Mouse (Mus musculus) intestine, embryonic 14.5 days (tissue): ENCODE results near the gene Cyp2c37. TPM values are rescaled to one million over a fixed set of nuclear protein-coding genes. Genes with fewer than 3 reads are reported as not detected.
"Not testable (repeated sequence)": the region's sequence is repeated elsewhere in the genome, so short reads cannot be mapped to it uniquely, and the experiment has no call there.

ENCODE experiments used
- ATAC-seq: fragments of 200-750 bp; cut with Nextera tagmentation; replicated peaks from 2 replicates; pipeline ENCODE4 v1.8.0; 2017; ENCODE audit warnings: low read depth, moderate number of reproducible peaks, moderate TSS enrichment, moderate library complexity; ENCODE audit not compliant: low FRiP score, low TSS enrichment
- DNase-seq: peaks from one replicate; pipeline ENCODE4 v3.0.0-alpha.2; 2018; ENCODE audit warnings: low spot score
- H3K27ac ChIP-seq: fragments of 300-500 bp; sonication (generic); 2 replicates; pipeline ENCODE4 v1.5.1; 2014; ENCODE audit warnings: low read depth, mild to moderate bottlenecking, control low read depth
- H3K27me3 ChIP-seq: fragments of 300-500 bp; sonication (generic); replicated peaks from 2 replicates; pipeline ENCODE4 v1.6.1; 2014; ENCODE audit warnings: low read length, control low read depth; ENCODE audit not compliant: control insufficient read depth, insufficient read depth
- H3K36me3 ChIP-seq: fragments of 300-500 bp; sonication (generic); 2 replicates; pipeline ENCODE4 v1.6.1; 2014; ENCODE audit warnings: low read length, control low read depth; ENCODE audit not compliant: control insufficient read depth, insufficient read depth
- H3K4me1 ChIP-seq: fragments of 300-500 bp; sonication (generic); replicated peaks from 2 replicates; pipeline ENCODE4 v1.6.1; 2014; ENCODE audit warnings: low read length, control low read depth, mixed read lengths; ENCODE audit not compliant: control insufficient read depth, insufficient read depth
- H3K4me2 ChIP-seq: fragments of 300-500 bp; sonication (generic); 2 replicates; pipeline ENCODE4 v1.6.1; 2014; ENCODE audit warnings: low read length
- H3K4me3 ChIP-seq: fragments of 300-500 bp; sonication (generic); 2 replicates; pipeline ENCODE4 v1.5.1; 2014; ENCODE audit warnings: low read depth, low read length, control low read depth, mixed read lengths
- H3K9ac ChIP-seq: fragments of 300-500 bp; sonication (generic); 2 replicates; pipeline ENCODE4 v1.6.1; 2014; ENCODE audit warnings: mild to moderate bottlenecking, low read length
- H3K9me3 ChIP-seq: fragments of 300-500 bp; sonication (generic); 2 replicates; pipeline ENCODE4 v1.6.1; 2016; ENCODE audit warnings: low read length, control low read depth; ENCODE audit not compliant: control insufficient read depth
- WGBS: fragments of 180-500 bp; shearing (Covaris S2); extraction: QIAGEN DNeasy Blood & Tissue Kit; methylation state at CpG from one replicate; pipeline ENCODE4 v1.1.7; 2014; 5-methylcytosine and 5-hydroxymethylcytosine counted together
- polyA plus RNA-seq: library from polyadenylated mRNA; unstranded; fragments of >200 nt; fragmentation: Nextera tagmentation; extraction: Ambion mirVana; gene quantifications from 2 replicates; pipeline ENCODE4 v1.2.1, GENCODE M21; 2014

Cyp2c37 gene
- polyA plus RNA-seq = not detected in 2 replicates

DNA sequence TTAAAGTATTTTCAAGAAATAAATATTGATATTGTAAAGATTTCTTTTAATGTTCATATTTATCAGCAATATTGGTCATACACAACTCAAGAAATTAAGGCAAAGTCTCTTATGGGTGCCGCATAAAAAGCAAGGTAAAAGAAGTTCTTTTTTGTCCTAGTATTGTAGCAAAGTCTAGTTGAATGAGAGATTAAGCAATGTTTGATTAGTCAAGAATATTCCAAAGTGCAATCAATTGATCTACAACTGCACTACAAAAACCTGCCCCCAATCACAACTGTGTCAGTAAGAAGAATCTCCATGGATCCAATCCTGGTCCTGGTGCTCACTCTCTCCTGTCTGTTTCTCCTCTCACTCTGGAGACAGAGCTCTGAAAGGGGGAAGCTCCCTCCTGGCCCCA is at the start of gene Cyp2c37:
Gene Cyp2c37, plus strand, starts transcription at position 285 of the 400 bp plus-strand sequence.
- not testable (repeated sequence) for H3K27me3 ChIP-seq, H3K4me2 ChIP-seq, H3K27ac ChIP-seq, H3K9ac ChIP-seq, DNase-seq, H3K4me3 ChIP-seq, H3K36me3 ChIP-seq, H3K9me3 ChIP-seq, ATAC-seq, H3K4me1 ChIP-seq
- WGBS = 88% methylated on average over 1 of the region's 1 CpGs

DNA sequence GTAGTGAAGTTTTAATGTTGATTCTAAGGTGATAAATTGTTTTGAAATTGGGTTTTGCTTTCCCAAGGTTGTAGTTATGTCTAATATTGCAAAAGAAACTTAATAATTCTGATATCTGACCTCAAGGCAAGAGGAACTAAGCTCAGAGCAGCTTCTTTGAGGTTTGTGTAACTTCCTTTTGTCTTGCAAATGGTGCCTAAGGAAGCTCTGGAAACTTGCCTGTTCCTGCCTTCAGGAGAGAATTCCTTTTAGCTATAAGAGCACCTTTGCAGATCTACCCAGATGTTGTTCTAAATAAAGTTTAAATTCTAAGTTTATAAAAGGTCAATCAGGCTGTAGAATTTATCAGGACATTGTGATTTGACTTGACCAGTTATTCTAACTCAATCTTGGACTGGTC is 31.4 kb upstream of the Cyp2c37 start:
- H3K27me3 ChIP-seq, H3K9ac ChIP-seq, H3K4me1 ChIP-seq, H3K9me3 ChIP-seq, ATAC-seq, H3K27ac ChIP-seq, DNase-seq, H3K36me3 ChIP-seq, H3K4me3 ChIP-seq, H3K4me2 ChIP-seq: not testable (repeated sequence)

DNA sequence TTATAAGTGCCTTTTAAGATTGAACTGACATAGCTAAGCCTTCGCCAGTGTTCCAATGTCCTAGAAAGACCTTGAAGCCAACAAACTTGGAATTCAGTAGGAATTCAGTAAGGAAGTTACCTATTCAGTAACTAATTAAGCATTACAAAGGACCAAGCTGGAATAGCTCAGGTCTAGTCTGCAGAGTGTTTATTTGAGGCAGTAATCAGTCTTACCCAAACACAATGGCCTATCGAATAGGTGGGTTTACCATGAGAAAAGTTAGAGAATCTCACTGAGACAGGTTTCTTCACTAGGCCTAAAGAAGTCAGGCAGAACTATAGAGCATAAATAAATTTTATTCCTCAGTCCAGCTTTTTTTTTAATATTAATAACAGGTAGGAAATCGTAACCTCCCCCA is 21.1 kb upstream of the Cyp2c37 start:
- not testable (repeated sequence) for H3K9me3 ChIP-seq, H3K4me3 ChIP-seq, H3K27me3 ChIP-seq, H3K36me3 ChIP-seq, DNase-seq, H3K4me2 ChIP-seq, ATAC-seq, H3K27ac ChIP-seq, H3K4me1 ChIP-seq, H3K9ac ChIP-seq
- WGBS = 91% methylated on average over 3 of the region's 3 CpGs

DNA sequence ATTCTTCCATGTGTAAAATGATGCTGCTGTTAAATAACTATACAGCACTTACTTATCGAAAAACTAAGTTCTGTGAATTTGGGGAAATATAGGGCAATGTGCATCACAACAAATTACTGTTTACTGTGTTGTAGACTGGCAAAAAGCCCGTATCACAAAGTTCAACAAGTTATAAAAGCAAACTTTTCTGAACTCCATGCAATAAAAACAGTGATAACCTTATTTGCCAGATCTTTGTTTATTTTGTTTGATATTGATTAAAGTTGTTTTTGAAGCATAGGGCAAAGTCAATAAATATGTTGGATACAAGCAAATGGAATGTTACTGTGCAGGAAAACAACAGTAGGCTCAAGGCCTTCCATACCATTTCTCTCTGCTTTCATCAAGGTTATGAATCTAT is 2.8 kb upstream of the Cyp2c37 start:
- H3K9ac ChIP-seq = no peak overlapping the region
- no peaks in the 10 kb centered on the region for H3K36me3 ChIP-seq
- H3K9me3 ChIP-seq = no peaks in the 10 kb centered on the region
- ATAC-seq = no peak
- H3K4me1 ChIP-seq = no peaks in the 10 kb centered on the region
- WGBS = 72% methylated on average over 2 of the region's 2 CpGs
- no peak overlapping the region for H3K27ac ChIP-seq
- DNase-seq = no peak
- H3K4me3 ChIP-seq = no peak overlapping the region
- no peaks in the 10 kb centered on the region for H3K27me3 ChIP-seq
- no peak overlapping the region for H3K4me2 ChIP-seq

Other genes with a start within 250 kb of the Cyp2c37 start
- not detected in 2 replicates for gene Cyp2c40, start 179.6 kb upstream of the Cyp2c37 start, polyA plus RNA-seq
- gene Cyp2c69, start 105.6 kb upstream of the Cyp2c37 start, polyA plus RNA-seq = not detected in 2 replicates
- gene Cyp2c54, start 81.4 kb downstream of the Cyp2c37 start, polyA plus RNA-seq = not detected in 2 replicates
- gene Cyp2c50, start 97.3 kb downstream of the Cyp2c37 start, polyA plus RNA-seq = not detected in 2 replicates
- 0.39 and 0.79 TPM in 2 replicates for gene Cyp2c70, start 194.9 kb downstream of the Cyp2c37 start, polyA plus RNA-seq